Mouse (Mus musculus): Measurements from ENCODE around the gene Efna3. TPM values are rescaled to one million over a fixed set of nuclear protein-coding genes. Genes with fewer than 3 reads are reported as not detected.

Efna3 gene
- polyA plus RNA-seq (2015; fragmentation: Nextera tagmentation; extraction: Ambion mirVana), result 11.5 and 11.8 TPM in 2 replicates

GRCm38 (mm10) chr3:89322514-89323165, at the start of gene Efna3:
TSS of gene Efna3 (minus strand) at chr3:89322965.
- peak; percentile 24; the same call in 1 of the 2 replicates for ATAC-seq (ENCODE audit: low FRiP score, low TSS enrichment)
- peaks cover 20% of the 10 kb centered on the region for H3K27me3 ChIP-seq (ENCODE audit: insufficient read depth, low read length)

GRCm38 (mm10) chr3:89367338-89367737, 44.6 kb upstream of the Efna3 start:
- Histone ChIP-seq H3K4me2 (replicated peaks; ENCODE audit: low read depth, low read length) (no peak overlapping the region), H3K9me3 (ENCODE audit: low read length) (no peaks in the 10 kb centered on the region), H3K4me3 (ENCODE audit: low read length) (no peak overlapping the region), H3K36me3 (ENCODE audit: insufficient read depth, low read length) (no peaks in the 10 kb centered on the region), H3K4me1 (ENCODE audit: insufficient read depth, low read length) (peaks cover 9% of the 10 kb centered on the region; the same call in 1 of the 2 replicates), H3K27ac (ENCODE audit: low read length) (no peak overlapping the region), H3K27me3 (ENCODE audit: insufficient read depth, low read length) (no peaks in the 10 kb centered on the region), H3K9ac (replicated peaks; ENCODE audit: low read length) (no peak overlapping the region)
- WGBS, result 54% methylated on average over 11 of the region's 11 CpGs
- peak; percentile 55; the same call in 1 of the 2 replicates for ATAC-seq (ENCODE audit: low FRiP score, low TSS enrichment)

More at GRCm38 (mm10) chr3:89322514-89323165, at the start of gene Efna3:
- Histone ChIP-seq H3K4me3 (ENCODE audit: low read length) (peak within 1 kb of the TSS; percentile 63), H3K4me1 (ENCODE audit: insufficient read depth, low read length) (peaks cover 46% of the 10 kb centered on the region), H3K4me2 (replicated peaks; ENCODE audit: low read depth, low read length) (peak within 1 kb of the TSS; percentile 79), H3K27ac (ENCODE audit: low read length) (no peak within 1 kb of the TSS), H3K9me3 (ENCODE audit: low read length) (no peaks in the 10 kb centered on the region), H3K9ac (replicated peaks; ENCODE audit: low read length) (peak within 1 kb of the TSS; percentile 68), H3K36me3 (ENCODE audit: insufficient read depth, low read length) (no peaks in the 10 kb centered on the region)
- under 1% methylated on average over 46 of the region's 53 CpGs for WGBS

GRCm38 (mm10) chr3:89365486-89366414, 43.0 kb upstream of the Efna3 start:
- no peak overlapping the region; the same call in 1 of the 2 replicates for H3K9ac ChIP-seq (replicated peaks; ENCODE audit: low read length)
- ATAC-seq (ENCODE audit: low FRiP score, low TSS enrichment), result peak; percentile 81; the same call in 1 of the 2 replicates
- peak overlapping the region; percentile 75; the same call in 1 of the 2 replicates for H3K27ac ChIP-seq (ENCODE audit: low read length)
- 57% methylated on average over 20 of the region's 20 CpGs for WGBS
- no peak overlapping the region for H3K4me2 ChIP-seq (replicated peaks; ENCODE audit: low read depth, low read length)
- H3K4me3 ChIP-seq (ENCODE audit: low read length), result no peak overlapping the region
- no peaks in the 10 kb centered on the region for H3K36me3 ChIP-seq (ENCODE audit: insufficient read depth, low read length)
- H3K9me3 ChIP-seq (ENCODE audit: low read length), result no peaks in the 10 kb centered on the region
- H3K4me1 ChIP-seq (ENCODE audit: insufficient read depth, low read length), result peaks cover 9% of the 10 kb centered on the region; the same call in 1 of the 2 replicates
- no peaks in the 10 kb centered on the region for H3K27me3 ChIP-seq (ENCODE audit: insufficient read depth, low read length)

GRCm38 (mm10) chr3:89365153-89365485, 42.4 kb upstream of the Efna3 start, which contains the start of gene Dcst1:
TSS of gene Dcst1 (minus strand) at chr3:89365253.
- no peaks in the 10 kb centered on the region for H3K36me3 ChIP-seq (ENCODE audit: insufficient read depth, low read length)
- no peak within 1 kb of the TSS for H3K4me3 ChIP-seq (ENCODE audit: low read length)
- ATAC-seq (ENCODE audit: low FRiP score, low TSS enrichment), result no peak
- H3K4me1 ChIP-seq (ENCODE audit: insufficient read depth, low read length), result peaks cover 9% of the 10 kb centered on the region; the same call in 1 of the 2 replicates
- 91% methylated on average over 11 of the region's 11 CpGs for WGBS
- H3K27ac ChIP-seq (ENCODE audit: low read length), result peak within 1 kb of the TSS; percentile 75; the same call in 1 of the 2 replicates
- no peak within 1 kb of the TSS; the same call in 1 of the 2 replicates for H3K9ac ChIP-seq (replicated peaks; ENCODE audit: low read length)
- H3K27me3 ChIP-seq (ENCODE audit: insufficient read depth, low read length), result no peaks in the 10 kb centered on the region
- no peak within 1 kb of the TSS for H3K4me2 ChIP-seq (replicated peaks; ENCODE audit: low read depth, low read length)
- H3K9me3 ChIP-seq (ENCODE audit: low read length), result no peaks in the 10 kb centered on the region

GRCm38 (mm10) chr3:89364631-89365030, 41.9 kb upstream of the Efna3 start:
- no peak for ATAC-seq (ENCODE audit: low FRiP score, low TSS enrichment)

GRCm38 (mm10) chr3:89361675-89362074, 38.9 kb upstream of the Efna3 start, which contains the start of gene Dcst2:
TSS of gene Dcst2 (plus strand) at chr3:89361975.
- no peaks in the 10 kb centered on the region for H3K27me3 ChIP-seq (ENCODE audit: insufficient read depth, low read length)
- no peaks in the 10 kb centered on the region for H3K9me3 ChIP-seq (ENCODE audit: low read length)
- no peak within 1 kb of the TSS for H3K4me2 ChIP-seq (replicated peaks; ENCODE audit: low read depth, low read length)
- WGBS, result 87% methylated on average over 7 of the region's 7 CpGs
- H3K36me3 ChIP-seq (ENCODE audit: insufficient read depth, low read length), result no peaks in the 10 kb centered on the region
- H3K9ac ChIP-seq (replicated peaks; ENCODE audit: low read length), result no peak within 1 kb of the TSS
- peaks cover 9% of the 10 kb centered on the region; the same call in 1 of the 2 replicates for H3K4me1 ChIP-seq (ENCODE audit: insufficient read depth, low read length)
- no peak within 1 kb of the TSS for H3K4me3 ChIP-seq (ENCODE audit: low read length)
- no peak for ATAC-seq (ENCODE audit: low FRiP score, low TSS enrichment)
- no peak within 1 kb of the TSS for H3K27ac ChIP-seq (ENCODE audit: low read length)

More at GRCm38 (mm10) chr3:89364631-89365030, 41.9 kb upstream of the Efna3 start:
- Histone ChIP-seq H3K36me3 (ENCODE audit: insufficient read depth, low read length) (no peaks in the 10 kb centered on the region), H3K9me3 (ENCODE audit: low read length) (no peaks in the 10 kb centered on the region), H3K4me1 (ENCODE audit: insufficient read depth, low read length) (peaks cover 9% of the 10 kb centered on the region; the same call in 1 of the 2 replicates), H3K4me2 (replicated peaks; ENCODE audit: low read depth, low read length) (no peak overlapping the region), H3K27me3 (ENCODE audit: insufficient read depth, low read length) (no peaks in the 10 kb centered on the region), H3K9ac (replicated peaks; ENCODE audit: low read length) (no peak overlapping the region), H3K27ac (ENCODE audit: low read length) (no peak overlapping the region), H3K4me3 (ENCODE audit: low read length) (no peak overlapping the region)
- 71% methylated on average over 8 of the region's 8 CpGs for WGBS

GRCm38 (mm10) chr3:89360237-89360636, 37.5 kb upstream of the Efna3 start:
- 67% methylated on average over 3 of the region's 3 CpGs for WGBS
- Histone ChIP-seq H3K9me3 (ENCODE audit: low read length) (no peaks in the 10 kb centered on the region), H3K4me1 (ENCODE audit: insufficient read depth, low read length) (peaks cover 2% of the 10 kb centered on the region; the same call in 1 of the 2 replicates), H3K4me2 (replicated peaks; ENCODE audit: low read depth, low read length) (no peak overlapping the region), H3K36me3 (ENCODE audit: insufficient read depth, low read length) (no peaks in the 10 kb centered on the region), H3K4me3 (ENCODE audit: low read length) (no peak overlapping the region), H3K27ac (ENCODE audit: low read length) (no peak overlapping the region), H3K9ac (replicated peaks; ENCODE audit: low read length) (no peak overlapping the region), H3K27me3 (ENCODE audit: insufficient read depth, low read length) (no peaks in the 10 kb centered on the region)
- ATAC-seq (ENCODE audit: low FRiP score, low TSS enrichment), result no peak

- Histone ChIP-seq H3K27ac (ENCODE audit: low read length) (no peak overlapping the region), H3K4me3 (ENCODE audit: low read length) (no peak overlapping the region), H3K4me1 (ENCODE audit: insufficient read depth, low read length) (peaks cover 5% of the 10 kb centered on the region), H3K4me2 (replicated peaks; ENCODE audit: low read depth, low read length) (no peak overlapping the region), H3K27me3 (ENCODE audit: insufficient read depth, low read length) (no peaks in the 10 kb centered on the region), H3K9me3 (ENCODE audit: low read length) (no peaks in the 10 kb centered on the region), H3K36me3 (ENCODE audit: insufficient read depth, low read length) (no peaks in the 10 kb centered on the region), H3K9ac (replicated peaks; ENCODE audit: low read length) (no peak overlapping the region)
- WGBS, result 70% methylated on average over 6 of the region's 6 CpGs
- no peak for ATAC-seq (ENCODE audit: low FRiP score, low TSS enrichment)
Observed at GRCm38 (mm10) chr3:89359630-89360029, 36.9 kb upstream of the Efna3 start.

- Histone ChIP-seq H3K36me3 (ENCODE audit: insufficient read depth, low read length) (no peaks in the 10 kb centered on the region), H3K27me3 (ENCODE audit: insufficient read depth, low read length) (no peaks in the 10 kb centered on the region), H3K9ac (replicated peaks; ENCODE audit: low read length) (no peak overlapping the region), H3K4me3 (ENCODE audit: low read length) (no peak overlapping the region), H3K9me3 (ENCODE audit: low read length) (no peaks in the 10 kb centered on the region), H3K4me2 (replicated peaks; ENCODE audit: low read depth, low read length) (no peak overlapping the region), H3K27ac (ENCODE audit: low read length) (peak overlapping the region; percentile 45; the same call in 1 of the 2 replicates), H3K4me1 (ENCODE audit: insufficient read depth, low read length) (peaks cover 11% of the 10 kb centered on the region)
- ATAC-seq (ENCODE audit: low FRiP score, low TSS enrichment), result no peak
- 62% methylated on average over 9 of the region's 9 CpGs for WGBS
Observed at GRCm38 (mm10) chr3:89356029-89356428, 33.3 kb upstream of the Efna3 start.

Data from kidney, embryonic 16.5 days (tissue).